Mouse (Mus musculus): ENCODE results near the gene Ccni. TPM values are rescaled to one million over a fixed set of nuclear protein-coding genes. Genes with fewer than 3 reads are reported as not detected.

The Ccni gene
- polyA plus RNA-seq, 1 experiment from 2014 or later = 223 TPM

GRCm38 (mm10) chr5:93231721-93232120 lies 25.4 kb upstream of the Ccni start:
- 80% methylated on average over 3 of the region's 3 CpGs for WGBS
- Histone ChIP-seq H3K4me3 (no peak overlapping the region), H3K9ac (replicated peaks) (no peak overlapping the region), H3K9me3 (no peaks in the 10 kb centered on the region), H3K27ac (replicated peaks) (no peak overlapping the region), H3K4me2 (replicated peaks) (no peak overlapping the region), H3K27me3 (no peaks in the 10 kb centered on the region), H3K36me3 (no peaks in the 10 kb centered on the region), H3K4me1 (peaks cover 15% of the 10 kb centered on the region)
- ATAC-seq (replicated peaks) = no peak

DNA sequence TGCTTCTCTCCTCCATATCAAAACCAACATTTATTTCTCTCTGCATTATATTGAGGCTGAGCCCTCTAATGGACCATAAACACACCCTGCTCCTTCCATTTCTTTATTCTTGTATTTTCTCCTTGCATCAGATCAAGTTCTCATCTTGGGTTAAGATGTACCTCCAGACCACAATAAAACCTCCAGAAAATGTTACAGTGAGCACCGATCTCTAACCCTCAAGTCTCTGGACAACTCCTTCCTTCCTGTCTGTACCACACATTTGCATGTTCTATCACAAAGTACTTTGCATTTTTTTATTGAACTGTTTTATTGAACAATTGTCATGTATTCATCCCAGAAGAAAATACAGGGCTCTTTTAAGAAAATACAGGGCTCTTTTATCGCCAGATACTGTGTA lies 23.2 kb upstream of the Ccni start:
- Histone ChIP-seq H3K9me3 (no peaks in the 10 kb centered on the region), H3K27me3 (no peaks in the 10 kb centered on the region), H3K4me2 (replicated peaks) (no peak overlapping the region), H3K4me3 (no peak overlapping the region), H3K27ac (replicated peaks) (no peak overlapping the region), H3K36me3 (no peaks in the 10 kb centered on the region), H3K9ac (replicated peaks) (no peak overlapping the region), H3K4me1 (peaks cover 9% of the 10 kb centered on the region; the same call in 1 of the 2 replicates)
- 84% methylated on average over 2 of the region's 2 CpGs for WGBS
- ATAC-seq (replicated peaks) = no peak

GRCm38 (mm10) chr5:93227157-93227556 lies 20.9 kb upstream of the Ccni start:
- H3K27me3 ChIP-seq = no peaks in the 10 kb centered on the region
- H3K9me3 ChIP-seq = no peaks in the 10 kb centered on the region
- no peaks in the 10 kb centered on the region for H3K4me1 ChIP-seq
- H3K9ac ChIP-seq (replicated peaks) = no peak overlapping the region
- H3K36me3 ChIP-seq = no peaks in the 10 kb centered on the region
- H3K4me3 ChIP-seq = no peak overlapping the region
- no peak overlapping the region for H3K27ac ChIP-seq (replicated peaks)
- H3K4me2 ChIP-seq (replicated peaks) = no peak overlapping the region
- ATAC-seq (replicated peaks) = no peak
- WGBS = 93% methylated on average over 3 of the region's 3 CpGs

DNA sequence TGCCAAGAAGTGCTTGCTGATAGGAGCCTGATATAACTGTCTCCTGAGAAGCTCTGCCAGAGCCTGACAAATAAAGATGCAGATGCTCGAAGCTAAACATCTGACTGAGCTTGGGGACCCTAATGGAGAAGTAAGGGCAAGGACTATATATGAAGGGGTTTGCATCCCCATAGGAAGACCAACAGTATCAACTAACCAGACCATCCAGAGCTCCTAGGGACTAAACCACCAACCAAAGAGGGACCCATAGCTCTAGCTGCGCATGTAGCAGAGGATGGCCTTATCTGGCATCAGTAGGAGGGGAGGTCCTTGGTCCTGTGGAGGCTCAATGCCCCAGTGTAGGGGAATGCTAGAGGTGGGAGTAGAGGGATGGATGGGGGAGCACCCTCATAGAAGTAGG lies 18.3 kb upstream of the Ccni start:
- no peaks in the 10 kb centered on the region for H3K9me3 ChIP-seq
- ATAC-seq (replicated peaks) = no peak
- H3K4me1 ChIP-seq = no peaks in the 10 kb centered on the region
- no peak overlapping the region for H3K4me2 ChIP-seq (replicated peaks)
- H3K27ac ChIP-seq (replicated peaks) = no peak overlapping the region
- 86% methylated on average over 2 of the region's 2 CpGs for WGBS
- no peaks in the 10 kb centered on the region for H3K27me3 ChIP-seq
- no peak overlapping the region for H3K9ac ChIP-seq (replicated peaks)
- H3K36me3 ChIP-seq = no peaks in the 10 kb centered on the region
- H3K4me3 ChIP-seq = no peak overlapping the region

DNA sequence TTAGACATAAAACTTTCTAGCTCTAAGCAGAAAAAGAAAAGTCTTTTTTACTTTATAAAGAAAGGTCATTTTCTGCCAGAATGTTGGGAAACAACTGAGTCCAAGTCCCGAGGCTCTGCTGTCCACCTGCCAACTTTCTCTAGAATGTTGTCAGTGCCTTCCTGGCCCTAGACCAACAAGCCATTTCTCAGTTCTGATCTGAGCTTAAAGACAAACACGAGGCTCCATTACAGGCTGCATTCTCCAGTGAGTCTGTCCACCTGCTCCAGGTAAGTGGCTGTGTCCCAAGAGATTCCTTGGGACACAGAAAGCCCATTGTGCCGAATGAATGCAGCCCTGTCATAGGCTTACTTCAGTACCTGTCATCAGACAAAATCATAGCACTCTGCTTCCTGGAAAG lies 15.4 kb upstream of the Ccni start:
- WGBS = 60% methylated on average over 3 of the region's 3 CpGs
- no peaks in the 10 kb centered on the region for H3K9me3 ChIP-seq
- no peak for ATAC-seq (replicated peaks)
- no peak overlapping the region for H3K9ac ChIP-seq (replicated peaks)
- H3K36me3 ChIP-seq = no peaks in the 10 kb centered on the region
- no peak overlapping the region for H3K4me3 ChIP-seq
- H3K4me2 ChIP-seq (replicated peaks) = no peak overlapping the region
- H3K27me3 ChIP-seq = no peaks in the 10 kb centered on the region
- no peaks in the 10 kb centered on the region for H3K4me1 ChIP-seq
- no peak overlapping the region for H3K27ac ChIP-seq (replicated peaks)

- no peaks in the 10 kb centered on the region for H3K4me1 ChIP-seq
- H3K27me3 ChIP-seq = no peaks in the 10 kb centered on the region
- H3K4me2 ChIP-seq (replicated peaks) = no peak overlapping the region
- 87% methylated on average over 3 of the region's 3 CpGs for WGBS
- ATAC-seq (replicated peaks) = no peak
- no peak overlapping the region for H3K4me3 ChIP-seq
- H3K9me3 ChIP-seq = no peaks in the 10 kb centered on the region
- no peak overlapping the region for H3K9ac ChIP-seq (replicated peaks)
- no peaks in the 10 kb centered on the region for H3K36me3 ChIP-seq
- no peak overlapping the region for H3K27ac ChIP-seq (replicated peaks)
These were observed 12.1 kb upstream of the Ccni start for GRCm38 (mm10) chr5:93218375-93218774.

DNA sequence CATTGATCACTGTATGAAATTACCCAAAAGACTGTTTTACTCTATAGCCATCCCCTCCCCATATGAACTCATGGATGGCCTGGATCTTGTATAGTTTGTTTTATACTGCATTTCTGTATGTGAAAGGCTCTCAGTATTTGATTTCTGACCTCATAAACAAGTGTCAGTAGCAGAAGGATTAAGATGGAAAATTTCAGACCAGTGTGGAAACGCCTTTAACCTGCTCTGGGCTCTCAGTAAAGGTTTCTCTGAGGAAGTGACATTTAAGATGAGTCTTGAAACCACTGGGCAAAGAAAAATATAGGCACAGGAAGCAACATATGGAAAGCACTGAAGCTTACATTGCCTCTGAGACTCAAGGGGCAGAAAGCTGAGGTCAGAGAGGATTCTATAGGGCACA lies 1.3 kb upstream of the Ccni start:
- 82% methylated on average over 1 of the region's 1 CpGs for WGBS
- H3K9me3 ChIP-seq = no peaks in the 10 kb centered on the region
- peak overlapping the region; percentile 47 for H3K4me2 ChIP-seq (replicated peaks)

DNA sequence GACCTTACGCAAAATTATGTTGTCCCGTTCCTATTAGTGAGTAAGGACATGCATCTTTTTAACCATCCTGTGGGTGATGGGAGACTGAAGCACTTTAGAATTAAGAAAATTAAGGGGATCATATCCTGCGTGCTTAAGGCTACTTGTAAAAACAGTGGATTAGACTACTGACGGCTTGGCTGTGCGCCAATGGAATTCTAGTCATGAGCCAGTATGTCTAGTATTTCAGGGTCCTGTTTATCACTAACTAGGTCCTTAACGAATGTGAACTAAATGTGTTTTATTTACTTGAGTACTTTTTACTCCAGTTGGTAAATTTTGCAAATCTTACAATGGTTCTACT lies 682 bp upstream of the Ccni start:
- peak; percentile 67 for ATAC-seq (replicated peaks)
- peak overlapping the region; percentile 97 for H3K27ac ChIP-seq (replicated peaks)
- peak overlapping the region; percentile 47 for H3K4me2 ChIP-seq (replicated peaks)
- peaks cover 2% of the 10 kb centered on the region for H3K36me3 ChIP-seq
- peak overlapping the region; percentile 82 for H3K4me3 ChIP-seq
- peaks cover 29% of the 10 kb centered on the region for H3K4me1 ChIP-seq
- H3K9ac ChIP-seq (replicated peaks) = peak overlapping the region; percentile 99
- no peaks in the 10 kb centered on the region for H3K9me3 ChIP-seq
- WGBS = 2% methylated on average over 6 of the region's 6 CpGs
- no peaks in the 10 kb centered on the region for H3K27me3 ChIP-seq

More for the DNA sequence above, 1.3 kb upstream of the Ccni start:
- peaks cover 29% of the 10 kb centered on the region for H3K4me1 ChIP-seq
- no peaks in the 10 kb centered on the region for H3K36me3 ChIP-seq
- H3K4me3 ChIP-seq = no peak overlapping the region
- H3K9ac ChIP-seq (replicated peaks) = peak overlapping the region; percentile 99; the same call in 1 of the 2 replicates
- H3K27me3 ChIP-seq = no peaks in the 10 kb centered on the region
- no peak for ATAC-seq (replicated peaks)
- peak overlapping the region; percentile 97 for H3K27ac ChIP-seq (replicated peaks)

DNA sequence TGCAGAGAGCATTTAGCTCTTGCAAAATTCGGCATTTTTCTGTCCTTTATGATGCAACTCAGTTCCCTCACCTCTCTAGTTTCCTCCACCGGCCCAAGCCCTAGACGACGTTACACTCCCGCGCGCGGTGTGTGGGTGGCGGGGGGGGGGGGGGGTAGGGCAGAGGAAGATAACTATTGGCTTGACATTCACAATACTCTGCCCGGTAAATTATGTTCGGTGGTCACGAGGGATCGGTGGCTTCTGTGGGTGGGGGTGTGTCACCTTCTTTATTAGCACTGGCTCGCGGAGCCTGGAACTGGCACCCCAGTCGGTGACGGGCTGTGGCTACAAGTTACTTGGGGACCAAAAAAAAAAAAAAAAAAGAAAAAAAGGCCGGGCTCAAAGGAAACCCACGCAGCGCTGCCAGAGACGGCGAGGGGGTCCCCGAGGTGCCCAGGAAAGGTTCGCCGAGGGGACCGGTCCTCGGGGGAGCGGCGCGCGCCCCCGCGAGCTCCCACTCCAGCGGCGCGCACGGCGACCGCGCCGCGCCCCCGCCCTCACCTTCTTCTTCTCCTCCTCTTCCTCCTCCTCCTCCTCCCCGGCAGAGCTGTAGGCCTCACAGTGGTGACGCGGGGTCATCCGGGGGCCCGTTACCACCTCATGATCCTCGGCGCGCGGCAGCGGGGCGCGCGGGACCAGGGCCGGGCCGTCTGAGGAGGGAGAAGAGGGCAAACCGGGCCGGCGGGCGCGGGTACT lies 755 bp downstream of the Ccni start:
- Histone ChIP-seq H3K27ac (replicated peaks) (peak overlapping the region; percentile 97), H3K9ac (replicated peaks) (peak overlapping the region; percentile 99), H3K9me3 (no peaks in the 10 kb centered on the region), H3K4me2 (replicated peaks) (peak overlapping the region; percentile 79), H3K36me3 (peaks cover 13% of the 10 kb centered on the region), H3K27me3 (no peaks in the 10 kb centered on the region), H3K4me1 (peaks cover 29% of the 10 kb centered on the region), H3K4me3 (peak overlapping the region; percentile 82)
- under 1% methylated on average over 56 of the region's 63 CpGs for WGBS
- peak; percentile 59 for ATAC-seq (replicated peaks)

GRCm38 (mm10) chr5:93201181-93201580 lies 5.1 kb downstream of the Ccni start:
- H3K27me3 ChIP-seq = no peaks in the 10 kb centered on the region
- 95% methylated on average over 1 of the region's 1 CpGs for WGBS

GRCm38 (mm10) chr5:93198232-93198631 lies 8.1 kb downstream of the Ccni start:
- Histone ChIP-seq H3K4me1 (peaks cover 4% of the 10 kb centered on the region), H3K4me3 (no peak overlapping the region), H3K4me2 (replicated peaks) (no peak overlapping the region), H3K36me3 (peaks cover 53% of the 10 kb centered on the region), H3K27me3 (no peaks in the 10 kb centered on the region), H3K9me3 (no peaks in the 10 kb centered on the region), H3K27ac (replicated peaks) (no peak overlapping the region), H3K9ac (replicated peaks) (no peak overlapping the region)
- ATAC-seq (replicated peaks) = no peak
- 86% methylated on average over 3 of the region's 3 CpGs for WGBS

More at GRCm38 (mm10) chr5:93201181-93201580, 5.1 kb downstream of the Ccni start:
- Histone ChIP-seq H3K4me1 (peaks cover 20% of the 10 kb centered on the region), H3K4me2 (replicated peaks) (no peak overlapping the region), H3K27ac (replicated peaks) (no peak overlapping the region), H3K9me3 (no peaks in the 10 kb centered on the region), H3K9ac (replicated peaks) (no peak overlapping the region), H3K36me3 (peaks cover 44% of the 10 kb centered on the region), H3K4me3 (no peak overlapping the region)
- ATAC-seq (replicated peaks) = no peak

DNA sequence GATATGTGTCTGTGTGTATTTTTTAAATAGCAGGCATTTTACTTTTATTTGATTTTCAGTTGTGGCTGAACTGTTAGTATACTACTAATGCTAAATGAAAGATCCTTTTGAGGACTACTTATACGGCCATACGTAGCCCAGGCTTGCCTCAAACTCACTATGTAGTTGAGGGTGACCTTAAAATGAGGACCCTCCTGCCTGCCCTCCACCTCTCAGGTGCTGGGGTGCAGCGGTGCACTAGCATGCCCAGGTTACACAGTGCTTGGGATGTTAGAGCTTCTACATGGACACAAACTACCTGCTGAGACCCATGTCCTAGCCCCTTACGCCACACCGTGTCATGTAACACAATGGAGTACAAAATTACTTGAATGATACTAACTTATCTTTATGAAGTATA lies 15.9 kb downstream of the Ccni start:
- ATAC-seq (replicated peaks) = no peak

DNA sequence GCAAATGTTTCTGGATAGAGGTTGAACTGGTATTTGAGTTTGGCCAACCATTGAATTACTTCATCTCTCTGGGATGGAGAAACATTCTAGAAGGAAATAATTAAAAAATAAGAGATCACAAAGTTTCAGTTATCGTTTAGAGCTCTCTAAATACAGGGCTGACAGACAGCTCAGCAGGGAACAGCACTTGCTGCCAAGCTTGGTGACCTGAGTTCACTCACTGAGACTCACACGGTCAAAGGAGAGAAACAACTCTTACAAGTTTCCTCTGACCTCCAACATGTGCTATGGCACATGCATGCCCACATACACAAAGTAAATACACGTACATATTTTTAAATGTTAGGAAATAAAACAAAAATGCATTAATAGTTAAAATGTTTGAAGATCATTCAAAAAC lies 16.7 kb downstream of the Ccni start:
- H3K9ac ChIP-seq (replicated peaks) = no peak overlapping the region
- no peaks in the 10 kb centered on the region for H3K27me3 ChIP-seq
- 59% methylated on average over 3 of the region's 3 CpGs for WGBS
- ATAC-seq (replicated peaks) = no peak
- no peak overlapping the region for H3K4me3 ChIP-seq
- no peak overlapping the region for H3K27ac ChIP-seq (replicated peaks)
- H3K4me2 ChIP-seq (replicated peaks) = no peak overlapping the region
- H3K9me3 ChIP-seq = no peaks in the 10 kb centered on the region
- H3K36me3 ChIP-seq = peaks cover 57% of the 10 kb centered on the region
- H3K4me1 ChIP-seq = no peaks in the 10 kb centered on the region

More for the DNA sequence above, 15.9 kb downstream of the Ccni start:
- no peaks in the 10 kb centered on the region for H3K27me3 ChIP-seq
- no peaks in the 10 kb centered on the region for H3K9me3 ChIP-seq
- no peak overlapping the region for H3K4me2 ChIP-seq (replicated peaks)
- H3K4me1 ChIP-seq = no peaks in the 10 kb centered on the region
- no peak overlapping the region for H3K9ac ChIP-seq (replicated peaks)
- no peak overlapping the region for H3K27ac ChIP-seq (replicated peaks)
- peaks cover 56% of the 10 kb centered on the region for H3K36me3 ChIP-seq
- WGBS = 94% methylated on average over 5 of the region's 5 CpGs
- H3K4me3 ChIP-seq = no peak overlapping the region

Data from forebrain, embryonic 15.5 days (tissue).